Mouse (Mus musculus) kidney, adult 2 months (tissue): ENCODE measurements at regions not wholly inside any gene's neighbourhood (a gene's known extent, or its start where the extent isn't known, plus 50 kb on each side); places are given as distances from the start of the nearest gene placed in this dataset.

Experiments used
- DNase-seq: peaks from one replicate; pipeline ENCODE4 v3.0.0; 2021
- H3K27ac ChIP-seq: fragments of 200-500 bp; 2 replicates; pipeline ENCODE4 v1.5.1; 2012; ENCODE audit warnings: low read depth, low read length, control low read depth, inconsistent platforms; ENCODE audit not compliant: insufficient read depth
- H3K27me3 ChIP-seq: fragments of 200-500 bp; replicated peaks from 2 replicates; pipeline ENCODE4 v1.6.1; 2012; ENCODE audit warnings: mild to moderate bottlenecking, moderate library complexity, low read length, inconsistent platforms; ENCODE audit not compliant: control insufficient read depth, insufficient read depth
- H3K36me3 ChIP-seq: fragments of 200-500 bp; 2 replicates; pipeline ENCODE4 v1.6.1; 2012; ENCODE audit warnings: mild to moderate bottlenecking, moderate library complexity, low read length, inconsistent platforms; ENCODE audit not compliant: control insufficient read depth, insufficient read depth
- H3K4me1 ChIP-seq: fragments of 200-500 bp; 2 replicates; pipeline ENCODE4 v1.6.1; 2011; ENCODE audit warnings: low read length; ENCODE audit not compliant: control insufficient read depth, insufficient read depth
- H3K4me3 ChIP-seq: fragments of 200-500 bp; 2 replicates; pipeline ENCODE4 v1.5.1; 2011; ENCODE audit warnings: mild to moderate bottlenecking, low read depth, low read length, control low read depth; ENCODE audit not compliant: insufficient read depth
- CTCF ChIP-seq: fragments of 200-500 bp; conservative IDR thresholded peaks from 2 replicates; pipeline ENCODE4 v1.5.1; 2011; ENCODE audit warnings: low read depth, mild to moderate bottlenecking, control low read depth, low read length, moderate library complexity, mixed read lengths; ENCODE audit not compliant: insufficient read depth, insufficient read length
- POLR2A ChIP-seq: fragments of 200-500 bp; IDR thresholded peaks from one replicate; pipeline ENCODE4 v1.6.1; 2011; ENCODE audit warnings: low read depth, low read length, control low read depth
- WGBS: fragments of 180-500 bp; shearing (Covaris S2); methylation state at CpG from one replicate; pipeline ENCODE4 v1.1.7; 2018; 5-methylcytosine and 5-hydroxymethylcytosine counted together

DNA sequence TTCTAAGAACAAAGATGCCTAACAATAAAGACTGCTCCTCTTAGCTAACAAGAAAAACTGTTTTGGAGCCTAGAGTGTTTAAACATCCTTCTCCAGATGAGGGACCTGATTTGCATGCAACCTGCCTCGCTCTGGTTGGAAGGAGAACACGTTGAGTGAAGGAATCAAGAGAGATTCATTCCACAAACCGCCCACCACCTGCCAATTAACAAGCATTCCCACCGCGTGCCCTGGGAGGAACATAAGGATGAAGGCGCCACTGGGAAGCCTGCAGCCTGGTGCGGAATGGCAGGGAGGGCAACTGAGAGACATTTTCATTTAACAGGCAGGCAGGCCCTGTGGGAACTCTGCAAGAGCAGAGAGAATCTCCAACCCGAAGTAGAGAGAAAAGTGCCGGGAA is 265.0 kb downstream of the Hs3st3b1 start:
- Histone ChIP-seq H3K27ac (no peak overlapping the region), H3K27me3 (no peaks in the 10 kb centered on the region), H3K4me1 (no peaks in the 10 kb centered on the region), H3K36me3 (no peaks in the 10 kb centered on the region), H3K4me3 (no peak overlapping the region)
- WGBS, result 73% methylated on average over 9 of the region's 9 CpGs
- TF ChIP-seq POLR2A (no peak), CTCF (no peak)
- no peak for DNase-seq

DNA sequence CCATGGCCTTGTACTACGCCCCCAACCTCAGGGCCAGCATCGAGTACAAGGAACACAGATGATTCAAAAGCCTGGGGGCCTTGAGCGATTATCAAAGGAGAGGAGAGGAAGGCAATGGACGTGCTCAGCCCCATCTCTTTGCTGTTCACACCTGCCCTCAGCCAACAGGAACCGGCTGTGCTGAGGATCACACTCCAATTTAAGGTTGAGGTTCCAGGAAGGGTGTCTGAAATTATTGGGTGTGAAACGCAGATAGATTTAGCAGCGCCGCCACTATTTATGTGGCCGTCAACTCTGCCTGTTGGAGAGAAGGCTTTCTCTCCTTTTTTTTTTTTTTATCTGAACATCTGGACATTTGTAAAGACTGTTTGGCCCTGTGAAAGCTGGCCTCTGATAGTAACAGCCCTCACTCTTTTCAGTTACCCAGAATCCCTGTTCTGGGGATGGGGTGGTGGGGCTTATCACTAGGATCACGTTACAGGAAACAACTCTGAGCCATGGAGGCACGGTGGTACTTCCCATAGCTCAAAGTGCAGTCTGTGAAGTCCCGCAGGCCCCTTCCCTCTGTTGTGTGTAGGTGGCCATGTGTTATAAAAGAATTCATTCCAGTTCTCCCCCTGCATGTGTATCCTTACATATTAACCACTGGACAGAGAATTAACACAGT is 256.7 kb downstream of the Hs3st3b1 start:
- Histone ChIP-seq H3K27ac (no peak overlapping the region), H3K27me3 (no peaks in the 10 kb centered on the region), H3K4me1 (no peaks in the 10 kb centered on the region), H3K4me3 (no peak overlapping the region), H3K36me3 (no peaks in the 10 kb centered on the region)
- 59% methylated on average over 12 of the region's 12 CpGs for WGBS
- no peak for DNase-seq
- no peak for TF ChIP-seq POLR2A
- no peak for TF ChIP-seq CTCF

DNA sequence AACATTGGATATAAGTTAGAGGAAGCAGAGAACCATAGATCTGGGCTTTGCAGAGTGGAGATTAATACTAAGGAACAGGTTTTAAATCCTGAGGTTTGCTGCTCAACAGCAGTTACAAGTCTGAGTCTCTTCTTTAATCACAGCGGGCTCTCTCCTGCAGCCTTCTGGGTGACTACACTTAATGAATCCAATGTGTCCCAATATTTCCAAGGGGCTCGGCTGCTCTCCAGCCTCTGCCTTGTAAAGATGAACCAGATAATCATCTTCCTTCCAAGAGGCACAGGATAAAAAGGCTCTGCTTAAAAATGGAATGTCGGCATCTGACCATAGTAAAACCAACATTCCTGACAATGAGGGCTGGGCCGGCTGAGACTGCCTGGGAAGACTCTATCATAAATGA is 251.6 kb downstream of the Hs3st3b1 start:
- no peaks in the 10 kb centered on the region for H3K36me3 ChIP-seq

DNA sequence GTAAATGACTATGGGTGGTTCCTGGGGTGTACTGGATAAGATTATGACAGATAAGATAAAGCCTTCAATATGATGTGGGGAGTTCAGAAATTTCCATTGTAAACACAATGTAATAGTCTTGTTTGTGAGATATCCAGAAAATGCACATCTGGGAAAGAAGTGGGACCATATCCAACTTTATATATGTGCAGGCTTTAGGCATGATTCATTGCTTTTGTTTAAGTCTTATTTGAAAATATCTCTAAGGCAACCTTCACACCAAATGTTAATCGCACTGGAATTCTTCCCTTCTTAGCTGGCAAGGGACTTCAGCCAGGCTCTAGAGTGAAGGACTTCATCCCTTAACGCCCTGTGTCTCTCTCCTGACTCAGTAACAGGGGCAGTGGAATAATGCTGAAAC is 250.3 kb downstream of the Hs3st3b1 start:
- H3K27me3 ChIP-seq, result no peaks in the 10 kb centered on the region; the same call in 1 of the 2 replicates
- TF ChIP-seq CTCF (no peak), POLR2A (no peak)
- DNase-seq, result no peak
- no peak overlapping the region for H3K27ac ChIP-seq
- no peak overlapping the region for H3K4me3 ChIP-seq
- 76% methylated on average over 2 of the region's 2 CpGs for WGBS
- H3K36me3 ChIP-seq, result no peaks in the 10 kb centered on the region
- H3K4me1 ChIP-seq, result no peaks in the 10 kb centered on the region

More for the DNA sequence above, 251.6 kb downstream of the Hs3st3b1 start:
- WGBS, result 90% methylated on average over 4 of the region's 4 CpGs
- TF ChIP-seq CTCF (no peak), POLR2A (no peak)
- Histone ChIP-seq H3K4me3 (no peak overlapping the region), H3K4me1 (no peaks in the 10 kb centered on the region), H3K27ac (no peak overlapping the region), H3K27me3 (no peaks in the 10 kb centered on the region)
- DNase-seq, result no peak

DNA sequence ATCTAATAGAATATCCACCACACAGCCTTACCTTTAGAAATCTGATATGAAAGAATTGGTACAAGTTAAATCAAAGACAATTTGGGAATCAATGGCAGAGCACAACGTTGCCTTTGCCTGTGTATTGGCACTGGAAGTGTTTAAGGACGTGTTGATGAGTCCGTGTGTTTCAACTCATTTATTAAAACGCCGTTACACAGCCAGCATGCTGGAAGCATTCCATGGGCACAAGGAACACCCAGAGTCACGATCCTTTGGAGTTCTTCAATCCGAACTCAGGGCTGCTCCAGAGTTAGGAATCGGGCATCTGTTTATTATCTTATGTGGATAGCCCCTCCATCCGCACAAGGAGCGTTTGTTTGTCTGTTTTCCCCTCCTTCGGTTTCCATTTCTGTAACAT is 244.2 kb downstream of the Hs3st3b1 start:
- Histone ChIP-seq H3K27ac (no peak overlapping the region), H3K36me3 (no peaks in the 10 kb centered on the region), H3K27me3 (no peaks in the 10 kb centered on the region; the same call in 1 of the 2 replicates), H3K4me3 (no peak overlapping the region), H3K4me1 (no peaks in the 10 kb centered on the region)
- WGBS, result 83% methylated on average over 11 of the region's 11 CpGs
- no peak for TF ChIP-seq CTCF
- no peak for TF ChIP-seq POLR2A
- no peak for DNase-seq

DNA sequence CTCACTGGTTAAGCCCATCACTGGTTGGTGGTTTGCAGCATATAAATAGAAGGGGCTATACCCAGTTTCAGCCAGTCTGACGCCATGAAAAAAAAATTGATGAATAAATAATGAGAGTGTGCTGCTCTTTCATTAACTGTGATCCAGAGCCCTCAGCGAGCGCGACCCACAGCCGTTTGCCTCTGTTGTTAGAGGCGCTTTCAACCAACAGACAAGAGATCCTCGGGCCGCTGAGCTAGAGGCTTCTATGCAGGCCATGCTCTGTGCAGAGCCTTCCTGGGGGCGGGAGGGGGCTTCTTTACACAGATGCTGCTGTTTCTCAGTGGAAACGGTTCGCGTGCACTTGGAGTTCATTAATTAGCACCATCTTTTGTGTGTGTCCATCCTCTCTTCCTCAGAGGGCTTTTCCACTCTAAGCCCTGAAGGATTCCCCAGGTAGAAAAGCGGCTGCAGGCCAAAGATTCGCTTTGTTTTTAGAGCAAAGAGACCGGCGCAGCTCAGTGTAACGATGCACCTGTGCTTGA is 243.6 kb downstream of the Hs3st3b1 start:
- DNase-seq, result no peak
- TF ChIP-seq CTCF (no peak), POLR2A (no peak)
- Histone ChIP-seq H3K27me3 (no peaks in the 10 kb centered on the region; the same call in 1 of the 2 replicates), H3K4me1 (no peaks in the 10 kb centered on the region), H3K36me3 (no peaks in the 10 kb centered on the region), H3K4me3 (no peak overlapping the region), H3K27ac (no peak overlapping the region)
- 79% methylated on average over 17 of the region's 17 CpGs for WGBS

DNA sequence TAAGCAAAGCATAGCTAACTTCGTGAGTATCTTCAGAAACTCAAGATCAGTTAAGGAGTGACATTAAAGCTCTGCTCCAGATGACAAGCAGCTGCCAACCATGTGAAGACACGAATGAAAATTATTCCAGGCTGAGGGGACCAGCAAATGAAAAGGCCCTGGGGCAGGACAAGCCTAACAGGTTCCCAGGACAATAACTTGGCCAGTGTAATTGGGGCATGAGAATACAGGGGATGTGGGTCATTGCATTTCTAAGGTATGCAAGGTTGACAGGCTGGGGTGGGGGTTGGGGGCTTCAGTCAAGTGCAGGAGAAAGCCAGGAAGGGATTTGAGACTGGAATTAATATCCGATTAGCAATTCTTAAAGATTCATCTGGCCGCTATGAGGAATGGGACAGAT is 242.6 kb downstream of the Hs3st3b1 start:
- Histone ChIP-seq H3K27ac (no peak overlapping the region), H3K36me3 (no peaks in the 10 kb centered on the region), H3K27me3 (no peaks in the 10 kb centered on the region; the same call in 1 of the 2 replicates), H3K4me1 (no peaks in the 10 kb centered on the region), H3K4me3 (no peak overlapping the region)
- DNase-seq, result no peak
- TF ChIP-seq CTCF, result no peak
- TF ChIP-seq POLR2A, result no peak
- WGBS, result 68% methylated on average over 4 of the region's 4 CpGs
